Mouse (Mus musculus) neural tube, embryonic 14.5 days (tissue): ENCODE data around the gene Tnmd. TPM values are rescaled to one million over a fixed set of nuclear protein-coding genes. Genes with fewer than 3 reads are reported as not detected.

Experiments
- ATAC-seq: fragments of 200-750 bp; cut with Nextera tagmentation; 2 replicates; pipeline ENCODE4 v1.8.0; 2017; ENCODE audit warnings: low read depth, mild to moderate bottlenecking, moderate TSS enrichment, moderate library complexity
- H3K27ac ChIP-seq: fragments of 300-500 bp; sonication (generic); 2 replicates; pipeline ENCODE4 v1.5.1; 2014; ENCODE audit warnings: low read depth, mild to moderate bottlenecking, control low read depth, low read length, moderate library complexity, mixed read lengths
- H3K27me3 ChIP-seq: fragments of 300-500 bp; sonication (generic); 2 replicates; pipeline ENCODE4 v1.6.1; 2014; ENCODE audit warnings: low read length; ENCODE audit not compliant: control insufficient read depth, insufficient read depth
- H3K36me3 ChIP-seq: fragments of 300-500 bp; sonication (generic); 2 replicates; pipeline ENCODE4 v1.6.1; 2014; ENCODE audit warnings: low read length, mixed read lengths; ENCODE audit not compliant: control insufficient read depth, insufficient read depth
- H3K4me1 ChIP-seq: fragments of 300-500 bp; sonication (generic); 2 replicates; pipeline ENCODE4 v1.6.1; 2014; ENCODE audit warnings: low read length; ENCODE audit not compliant: control insufficient read depth, insufficient read depth
- H3K4me2 ChIP-seq: fragments of 300-500 bp; sonication (generic); 2 replicates; pipeline ENCODE4 v1.6.1; 2014; ENCODE audit warnings: mild to moderate bottlenecking, low read depth, low read length, control low read depth
- H3K4me3 ChIP-seq: fragments of 300-500 bp; sonication (generic); 2 replicates; pipeline ENCODE4 v1.5.1; 2014; ENCODE audit warnings: low read depth, low read length, control low read depth, mixed read lengths
- H3K9ac ChIP-seq: fragments of 300-500 bp; sonication (generic); replicated peaks from 2 replicates; pipeline ENCODE4 v1.6.1; 2014; ENCODE audit warnings: low read depth, mild to moderate bottlenecking, control low read depth, low read length, mixed read lengths
- H3K9me3 ChIP-seq: fragments of 300-500 bp; sonication (generic); 2 replicates; pipeline ENCODE4 v1.6.1; 2016; ENCODE audit warnings: low read length; ENCODE audit not compliant: control insufficient read depth
- WGBS: fragments of 180-500 bp; shearing (Covaris S2); extraction: QIAGEN DNeasy Blood & Tissue Kit; methylation state at CpG from one replicate; pipeline ENCODE4 v1.1.7; 2014; 5-methylcytosine and 5-hydroxymethylcytosine counted together
- polyA plus RNA-seq: library from polyadenylated mRNA; unstranded; fragments of >200 nt; fragmentation: Nextera tagmentation; extraction: Ambion mirVana; gene quantifications from 2 replicates; pipeline ENCODE4 v1.2.1, GENCODE M21; 2014

The Tnmd gene
- polyA plus RNA-seq, 1 experiment from 2014 or later, result 0.84 TPM

DNA sequence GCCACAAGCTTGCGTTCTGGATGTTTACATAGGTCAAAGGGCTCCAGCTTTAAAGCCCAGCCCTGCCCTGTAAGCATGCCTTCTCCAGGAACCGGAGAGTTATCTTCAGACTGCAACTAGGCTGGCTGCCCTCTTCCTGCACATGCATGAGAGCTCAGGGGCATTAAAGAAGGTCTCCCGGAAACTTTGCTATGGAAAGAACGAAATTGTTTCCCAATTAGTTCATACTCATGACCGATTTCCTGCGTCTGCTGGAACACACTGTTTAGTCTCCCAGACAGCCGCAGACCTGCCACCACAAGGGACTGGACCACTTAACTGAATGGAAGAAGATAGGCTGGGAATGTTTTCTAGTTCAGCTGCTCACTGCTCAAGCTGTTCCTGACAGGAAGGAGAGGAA lies 63.4 kb downstream of the Tnmd start:
- no peak overlapping the region for H3K4me2 ChIP-seq
- no peak overlapping the region for H3K9ac ChIP-seq
- ATAC-seq, result no peak
- no peaks in the 10 kb centered on the region for H3K36me3 ChIP-seq
- no peak overlapping the region for H3K4me3 ChIP-seq
- no peaks in the 10 kb centered on the region for H3K27me3 ChIP-seq
- no peaks in the 10 kb centered on the region for H3K9me3 ChIP-seq
- no peaks in the 10 kb centered on the region for H3K4me1 ChIP-seq
- no peak overlapping the region for H3K27ac ChIP-seq
- WGBS, result 74% methylated on average over 7 of the region's 7 CpGs

Other genes starting within 250 kb of the Tnmd start
- gene Pcdh19, start 162.0 kb upstream of the Tnmd start, polyA plus RNA-seq, result 17.4 and 18.5 TPM in 2 replicates
- 269 and 292 TPM in 2 replicates for gene Tspan6, start 47.4 kb downstream of the Tnmd start, polyA plus RNA-seq
- 0.08 and 1.7 TPM in 2 replicates for gene Srpx2, start 57.4 kb downstream of the Tnmd start, polyA plus RNA-seq
- 0.48 and 0.84 TPM in 2 replicates for gene Sytl4, start 130.8 kb downstream of the Tnmd start, polyA plus RNA-seq
- gene Cstf2, start 208.2 kb downstream of the Tnmd start, polyA plus RNA-seq, result 82.5 and 84.9 TPM in 2 replicates